Mouse (Mus musculus): ENCODE measurements around the gene Pcsk4. TPM values are rescaled to one million over a fixed set of nuclear protein-coding genes. Genes with fewer than 3 reads are reported as not detected.

The Pcsk4 gene
- total RNA-seq, 2 experiments from 2014 or later, result 4.0 to 5.4 TPM

DNA sequence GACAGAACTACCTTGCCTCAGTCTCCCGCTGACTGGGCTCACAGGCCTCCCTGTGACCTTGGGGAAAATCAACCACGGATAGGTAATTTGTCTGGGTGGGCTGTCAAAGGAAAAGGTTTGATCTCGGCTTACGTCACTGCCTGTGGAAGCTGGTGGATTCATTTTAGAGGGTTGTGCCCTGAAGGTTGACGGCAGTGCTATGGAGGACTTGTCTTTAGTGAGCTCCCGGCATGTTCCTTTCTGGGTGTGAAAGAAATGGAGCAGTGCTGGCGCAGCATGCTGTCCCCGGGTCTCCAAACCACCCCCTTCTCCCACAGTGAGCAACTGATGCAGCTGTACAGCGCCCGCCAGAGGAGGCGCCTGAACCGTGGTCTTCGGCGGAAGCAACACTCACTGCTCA is 36.0 kb downstream of the Pcsk4 start:
- peak overlapping the region; percentile 96 for H3K4me3 ChIP-seq
- no peak for TF ChIP-seq CTCF (IDR thresholded peaks at IDR 0.05)
- no peak for DNase-seq (ENCODE audit: extremely low spot score in 1 of 2, low spot score in 2 of 2)
- intact Hi-C loops (cut with DNase I), result loop anchor here (2.0 kb wide), 1 partner anchor 55 kb away; the partner anchor contains the start of gene Adamtsl5
- H3K27ac ChIP-seq, result peak overlapping the region; percentile 89

DNA sequence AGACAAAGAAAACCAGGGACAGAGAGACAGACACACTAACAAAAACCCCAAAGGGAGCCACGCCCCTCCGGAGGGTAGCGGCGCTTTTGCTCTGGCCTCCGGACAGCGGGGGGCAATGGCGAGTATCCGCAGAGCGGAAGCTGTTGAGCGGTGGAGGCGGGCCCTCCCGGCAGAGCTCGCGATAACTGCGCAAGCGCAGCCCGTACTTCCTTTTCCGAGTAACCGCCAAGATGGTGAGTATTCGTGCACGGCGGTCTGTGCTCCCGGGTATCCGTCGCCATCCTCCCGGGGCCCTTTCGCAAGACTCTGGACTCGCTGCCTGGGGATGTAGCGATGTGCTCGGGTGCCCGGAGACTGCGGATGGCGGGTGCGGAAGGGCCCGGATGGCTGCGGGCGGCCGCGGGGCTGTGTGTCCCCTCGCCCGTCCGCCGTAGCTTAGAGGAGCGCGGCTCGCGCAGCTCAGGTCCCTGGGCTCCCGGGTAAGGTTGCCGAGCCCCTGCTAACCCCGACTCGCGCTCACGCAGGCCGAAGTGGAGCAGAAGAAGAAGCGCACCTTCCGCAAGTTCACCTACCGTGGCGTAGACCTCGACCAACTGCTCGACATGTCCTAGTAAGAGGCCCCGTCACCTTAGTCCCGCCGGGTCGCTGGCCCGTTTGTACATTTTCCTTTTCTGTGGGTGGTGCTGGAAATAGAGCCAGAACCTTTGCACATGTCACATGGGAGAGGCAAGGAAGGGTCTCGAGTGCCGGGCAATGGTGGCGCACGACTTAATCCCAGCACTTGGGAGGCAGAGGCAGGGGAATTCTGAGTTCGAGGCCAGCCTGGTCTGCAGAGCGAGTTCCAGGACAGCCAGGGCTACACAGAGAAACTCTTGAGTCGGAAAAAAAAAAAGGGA is 36.8 kb downstream of the Pcsk4 start, which contains the start of gene Rps15:
Gene Rps15 (plus strand): TSS at position 203 of the 896 bp plus-strand sequence.
- intact Hi-C loops (cut with DNase I), result loop anchor here (2.0 kb wide), 1 partner anchor 56 kb away; the partner anchor contains the start of gene Adamtsl5
- peak; percentile 71 for TF ChIP-seq CTCF (IDR thresholded peaks at IDR 0.05)
- peak within 1 kb of the TSS; percentile 96 for H3K4me3 ChIP-seq
- peak; percentile 90 to 93 for DNase-seq (ENCODE audit: extremely low spot score in 1 of 2, low spot score in 2 of 2)
- peak within 1 kb of the TSS; percentile 89 for H3K27ac ChIP-seq

DNA sequence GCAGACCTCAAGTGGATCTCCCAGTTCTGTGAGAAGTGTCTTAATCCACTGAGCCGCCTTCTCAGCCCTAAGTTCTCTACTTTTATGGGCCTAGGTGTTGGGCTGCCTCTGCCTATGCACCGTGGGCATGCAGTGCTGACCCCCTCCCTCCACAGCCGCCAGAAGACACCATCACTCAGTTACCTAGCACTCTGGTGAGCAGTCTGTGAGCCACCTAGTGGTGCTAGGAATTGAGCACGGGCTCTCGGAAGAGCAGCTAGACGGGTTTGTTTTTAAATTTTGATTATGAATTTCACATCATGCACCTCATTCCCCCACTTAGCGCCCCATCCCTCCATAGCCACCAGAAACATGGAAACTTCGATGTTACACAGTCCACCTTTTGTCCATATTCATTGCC is 40.6 kb downstream of the Pcsk4 start:
- H3K4me3 ChIP-seq, result no peak overlapping the region
- intact Hi-C loops (cut with DNase I), result no loop called here
- TF ChIP-seq CTCF (IDR thresholded peaks at IDR 0.05), result peak; percentile 33

DNA sequence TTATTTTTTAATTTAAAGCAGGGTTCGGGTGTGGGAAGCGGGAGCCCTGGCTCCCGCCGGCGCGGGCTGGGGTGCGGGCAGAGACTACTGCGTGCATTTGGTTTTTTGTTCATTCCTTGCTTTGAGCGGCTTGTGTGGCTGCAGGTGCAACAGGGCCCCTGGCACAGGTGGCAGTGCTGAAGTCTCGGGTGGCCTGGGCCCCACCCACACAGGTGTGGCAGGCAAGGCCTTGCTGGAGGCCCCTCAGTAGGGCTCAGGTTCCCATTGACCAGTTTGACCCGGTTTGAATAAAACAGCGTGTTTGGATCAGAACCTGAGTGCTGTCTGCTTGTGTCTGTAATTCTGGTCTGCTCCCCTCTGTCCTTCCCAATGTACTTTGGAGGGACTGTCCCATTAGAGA is 41.2 kb downstream of the Pcsk4 start:
- no peak for DNase-seq (ENCODE audit: extremely low spot score in 1 of 2, low spot score in 2 of 2)
- Histone ChIP-seq H3K4me3 (no peak overlapping the region), H3K27ac (no peak overlapping the region)
- no peak for TF ChIP-seq CTCF (IDR thresholded peaks at IDR 0.05)
- intact Hi-C loops (cut with DNase I), result no loop called here

More for the DNA sequence above, 40.6 kb downstream of the Pcsk4 start:
- DNase-seq (ENCODE audit: extremely low spot score in 1 of 2, low spot score in 2 of 2), result no peak
- H3K27ac ChIP-seq, result no peak overlapping the region

DNA sequence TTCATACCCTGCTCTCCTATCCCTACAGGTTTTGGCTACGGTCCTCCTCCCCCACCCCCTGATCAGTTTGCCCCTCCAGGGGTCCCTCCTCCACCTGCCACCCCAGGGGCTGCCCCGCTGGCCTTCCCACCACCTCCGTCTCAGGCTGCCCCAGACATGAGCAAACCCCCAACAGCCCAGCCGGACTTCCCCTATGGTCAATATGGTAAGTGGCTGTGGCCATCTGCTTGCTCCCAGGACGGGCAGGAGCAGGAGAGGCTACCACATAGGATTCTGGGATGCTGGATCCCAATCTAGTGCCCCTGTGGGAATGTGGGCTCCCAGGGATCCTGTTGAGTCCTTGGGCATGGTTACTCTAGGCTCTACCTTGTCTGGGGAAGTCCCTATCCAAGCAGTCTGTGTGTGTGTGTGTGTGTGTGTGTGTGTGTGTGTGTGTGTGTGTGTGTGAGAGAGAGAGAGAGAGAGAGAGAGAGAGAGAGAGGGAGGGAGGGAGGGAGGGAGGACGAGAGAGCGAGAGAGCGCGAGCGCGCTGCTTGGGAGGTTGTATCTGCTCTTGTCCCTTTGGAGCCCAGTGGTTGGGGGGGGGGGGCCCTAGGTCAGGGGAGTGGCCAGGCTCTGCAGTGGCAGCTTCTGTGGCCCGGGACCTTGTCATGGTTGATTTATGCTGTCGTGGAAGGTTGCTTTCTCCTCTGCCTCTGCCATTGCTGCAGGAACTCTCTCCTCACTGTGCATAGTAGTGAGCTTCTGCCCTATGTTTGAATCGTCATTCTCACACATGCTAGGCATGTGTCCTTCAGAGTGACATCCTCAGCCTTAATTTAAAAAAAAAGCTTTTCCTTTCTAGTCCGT is 43.9 kb downstream of the Pcsk4 start:
- no peak overlapping the region for H3K4me3 ChIP-seq
- intact Hi-C loops (cut with DNase I), result no loop called here
- no peak overlapping the region for H3K27ac ChIP-seq
- DNase-seq (ENCODE audit: extremely low spot score in 1 of 2, low spot score in 2 of 2), result no peak
- no peak for TF ChIP-seq CTCF (IDR thresholded peaks at IDR 0.05)

DNA sequence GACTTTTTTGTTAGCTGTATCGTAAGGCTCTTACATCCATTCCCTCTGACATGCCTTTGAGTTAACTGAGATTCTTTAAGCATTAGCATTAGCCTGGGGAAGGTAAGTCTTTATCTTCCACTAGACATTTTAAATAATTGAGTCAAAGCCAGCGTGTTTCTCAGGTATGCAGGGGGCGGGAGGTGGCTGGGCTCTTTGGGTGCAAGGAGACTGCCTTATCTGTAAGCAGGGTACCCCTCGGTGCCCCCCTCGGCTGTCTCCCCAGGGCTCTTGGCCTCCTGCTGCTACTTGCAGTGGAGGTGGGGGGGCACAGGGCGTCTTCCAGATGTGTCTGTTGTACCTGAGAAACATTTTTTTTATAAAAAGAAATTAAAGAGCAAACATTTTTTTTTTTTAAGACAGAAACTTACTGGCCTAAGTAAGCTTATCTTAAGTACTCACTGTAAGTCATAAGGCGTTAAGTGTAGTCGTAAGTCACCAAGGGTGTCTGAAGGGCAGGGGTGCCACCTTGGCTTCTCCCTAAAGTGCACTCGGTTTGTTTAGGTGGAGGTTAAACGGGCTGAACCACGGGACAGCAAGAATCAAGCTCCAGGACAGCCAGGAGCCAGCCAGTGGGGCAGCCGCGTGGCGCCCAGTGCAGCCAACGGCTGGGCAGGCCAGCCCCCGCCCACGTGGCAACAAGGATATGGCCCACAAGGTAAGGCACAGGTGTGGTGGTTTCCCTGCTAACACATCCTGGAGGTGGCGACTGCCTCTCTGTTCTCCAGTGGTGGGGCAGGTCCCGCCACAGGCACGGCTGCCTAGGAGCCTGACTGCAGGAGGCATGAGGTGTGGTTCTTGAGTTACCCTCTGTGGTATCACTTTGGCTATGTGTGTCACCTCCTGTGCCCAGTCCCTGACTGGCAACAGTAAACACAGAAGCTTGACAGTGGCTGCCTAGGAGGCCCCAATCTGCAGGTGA is 46.5 kb downstream of the Pcsk4 start:
- no peak overlapping the region for H3K27ac ChIP-seq
- no peak overlapping the region for H3K4me3 ChIP-seq
- DNase-seq (ENCODE audit: extremely low spot score in 1 of 2, low spot score in 2 of 2), result no peak
- no peak for TF ChIP-seq CTCF (IDR thresholded peaks at IDR 0.05)
- intact Hi-C loops (cut with DNase I), result no loop called here

DNA sequence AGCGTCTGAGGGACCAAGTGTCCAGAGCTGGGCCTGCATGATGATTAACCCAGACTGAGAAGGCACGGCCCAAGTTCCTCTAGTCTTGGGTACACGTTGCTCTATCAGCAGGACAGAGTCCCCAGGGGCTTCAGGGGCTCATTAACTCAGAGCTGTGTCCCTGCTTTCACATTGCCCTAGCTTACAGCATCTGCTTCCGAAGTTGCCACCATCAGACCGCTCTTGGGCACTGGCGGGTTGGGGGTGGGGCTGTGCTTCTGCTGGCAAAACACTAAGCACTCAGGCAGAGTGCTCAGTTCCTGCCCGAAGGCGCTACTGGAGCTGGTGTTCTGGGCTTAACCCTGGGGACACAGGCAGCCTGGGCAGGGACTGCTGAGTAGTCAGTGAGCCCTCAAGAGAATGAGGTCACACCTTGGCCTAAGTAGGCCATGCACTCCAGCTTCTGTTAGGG is 47.4 kb downstream of the Pcsk4 start:
- intact Hi-C loops (cut with DNase I), result no loop called here
- DNase-seq (ENCODE audit: extremely low spot score in 1 of 2, low spot score in 2 of 2), result no peak
- peak overlapping the region; percentile 50 for H3K27ac ChIP-seq
- H3K4me3 ChIP-seq, result no peak overlapping the region
- TF ChIP-seq CTCF (IDR thresholded peaks at IDR 0.05), result no peak

DNA sequence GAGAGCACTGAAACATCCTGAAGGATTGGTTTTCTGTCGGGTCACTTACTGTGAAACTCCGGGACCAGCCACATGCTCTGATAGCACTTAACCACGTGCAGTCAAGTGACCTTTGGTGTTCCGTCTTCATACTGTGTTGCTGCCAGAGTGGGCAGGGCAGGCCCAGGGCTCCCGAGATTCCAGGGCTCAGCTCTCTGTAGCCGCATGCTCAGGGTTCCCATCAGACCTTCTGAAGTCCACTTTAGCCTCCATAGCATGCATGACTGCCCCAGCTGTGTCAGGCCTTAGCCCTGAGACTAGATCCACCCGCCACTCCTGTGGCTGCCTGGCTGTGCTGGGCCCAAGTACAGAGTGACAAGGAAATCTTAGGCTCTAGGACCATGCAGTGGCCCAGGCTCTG is 48.0 kb downstream of the Pcsk4 start:
- TF ChIP-seq CTCF (IDR thresholded peaks at IDR 0.05), result no peak
- intact Hi-C loops (cut with DNase I), result no loop called here
- Histone ChIP-seq H3K27ac (peak overlapping the region; percentile 50), H3K4me3 (no peak overlapping the region)
- DNase-seq (ENCODE audit: extremely low spot score in 1 of 2, low spot score in 2 of 2), result no peak

DNA sequence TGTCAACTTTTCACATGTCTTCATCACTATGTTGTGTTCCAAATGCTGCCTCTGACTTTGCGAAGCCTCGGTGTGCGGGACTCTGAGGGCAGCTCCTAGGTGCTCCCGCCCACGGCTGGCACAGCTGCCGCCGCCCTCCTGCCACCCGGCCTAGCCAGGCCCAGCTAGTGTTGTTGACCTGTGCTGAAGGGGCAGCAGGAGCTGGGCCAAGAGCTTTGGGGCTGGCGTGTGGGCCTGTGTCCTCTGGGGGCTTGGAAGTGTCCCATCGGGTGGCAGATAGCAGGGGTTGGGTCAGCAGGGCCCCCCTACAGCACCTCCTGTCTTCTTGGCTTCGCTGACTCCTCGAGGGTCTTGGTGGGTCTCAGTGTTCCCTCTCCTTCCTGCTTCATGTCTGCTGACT is 50.0 kb downstream of the Pcsk4 start:
- intact Hi-C loops (cut with DNase I), result no loop called here
- no peak for TF ChIP-seq CTCF (IDR thresholded peaks at IDR 0.05)

DNA sequence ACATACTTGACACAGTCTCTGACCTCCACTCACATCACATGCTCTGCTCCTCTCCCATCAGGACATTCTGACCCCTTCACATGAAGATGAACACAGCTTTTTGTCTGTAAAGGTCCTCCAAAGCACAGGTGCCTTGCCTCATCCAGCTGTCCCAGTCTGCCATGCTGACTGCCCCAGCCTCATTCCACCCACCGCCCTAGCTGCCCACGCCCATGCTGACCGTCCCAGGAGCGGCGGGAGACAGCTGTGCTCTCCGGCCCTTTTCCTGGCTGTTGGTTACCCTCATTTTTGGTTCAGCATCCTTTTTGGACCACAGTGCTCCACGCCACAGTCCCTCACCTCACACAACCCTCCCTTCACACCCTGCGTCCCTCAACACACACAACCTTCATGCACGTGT is 50.9 kb downstream of the Pcsk4 start:
- TF ChIP-seq CTCF (IDR thresholded peaks at IDR 0.05), result no peak
- intact Hi-C loops (cut with DNase I), result no loop called here
- H3K27ac ChIP-seq, result no peak overlapping the region
- no peak overlapping the region for H3K4me3 ChIP-seq
- no peak for DNase-seq (ENCODE audit: extremely low spot score in 1 of 2, low spot score in 2 of 2)

More for the DNA sequence above, 50.0 kb downstream of the Pcsk4 start:
- no peak overlapping the region for H3K4me3 ChIP-seq
- no peak for DNase-seq (ENCODE audit: extremely low spot score in 1 of 2, low spot score in 2 of 2)
- H3K27ac ChIP-seq, result no peak overlapping the region

DNA sequence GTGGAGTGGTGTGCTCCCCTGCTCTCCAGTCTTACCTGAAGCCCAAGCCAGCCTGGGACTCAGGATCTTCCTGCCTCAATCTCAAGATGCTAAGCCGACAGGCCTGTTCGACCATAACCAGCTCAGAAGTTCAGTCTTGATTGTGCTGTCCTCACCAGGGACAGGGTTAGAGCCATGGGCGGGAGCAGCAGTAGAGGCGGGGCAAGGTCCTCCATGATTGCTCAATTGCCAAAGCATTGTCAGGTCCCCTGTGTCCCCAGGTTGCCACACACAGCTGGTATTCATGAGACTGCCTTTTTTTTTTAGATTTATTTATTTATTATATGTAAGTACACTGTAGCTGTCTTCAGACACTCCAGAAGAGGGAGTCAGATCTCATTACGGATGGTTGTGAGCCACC is 53.1 kb downstream of the Pcsk4 start:
- Histone ChIP-seq H3K4me3 (no peak overlapping the region), H3K27ac (no peak overlapping the region)
- DNase-seq (ENCODE audit: extremely low spot score in 1 of 2, low spot score in 2 of 2), result no peak
- intact Hi-C loops (cut with DNase I), result no loop called here
- no peak for TF ChIP-seq CTCF (IDR thresholded peaks at IDR 0.05)
